Mouse (Mus musculus) liver, adult 2 months (tissue): ENCODE results near the gene Gm11549.

ENCODE experiments used
- CTCF ChIP-seq: fragments of 200-500 bp; IDR thresholded peaks from 2 replicates; pipeline ENCODE4 v1.5.1; 2011; ENCODE audit warnings: low read depth, low read length, control low read depth
- POLR2A ChIP-seq: fragments of 200-500 bp; IDR thresholded peaks from 2 replicates; pipeline ENCODE4 v1.6.1; 2011; ENCODE audit warnings: low read length, control low read depth; ENCODE audit not compliant: insufficient read depth; ENCODE audit errors: extremely low read depth

- no peak for TF ChIP-seq POLR2A
- TF ChIP-seq CTCF: no peak
Observed at GRCm38 (mm10) chr3:36531242-36531641, 9.6 kb upstream of the Gm11549 start.
